Mouse (Mus musculus): ENCODE results near the gene Ddx17. TPM values are rescaled to one million over a fixed set of nuclear protein-coding genes. Genes with fewer than 3 reads are reported as not detected.
A peak's percentile ranks its signal among the peaks of the same experiment; 100 is the strongest.

Ddx17 gene
- total RNA-seq (2014; rRNA removed; ENCODE audit: low replicate concordance) (163 and 223 TPM in 2 replicates), polyA plus RNA-seq (2015; fragmentation: Nextera tagmentation; extraction: Ambion mirVana) (13.7 and 14.9 TPM in 2 replicates)

- H3K9me3 ChIP-seq (replicated peaks; ENCODE audit: control insufficient read depth, low read length) = no peaks in the 10 kb centered on the region
- H3K4me2 ChIP-seq (ENCODE audit: low read depth, low read length) = peak within 1 kb of the TSS; percentile 85
- ATAC-seq (ENCODE audit: insufficient read depth, low read depth) = peak; percentile 96
- H3K4me1 ChIP-seq (ENCODE audit: control insufficient read depth, insufficient read depth) = peaks cover 9% of the 10 kb centered on the region
- H3K27me3 ChIP-seq (ENCODE audit: control insufficient read depth, insufficient read depth, low read length) = no peaks in the 10 kb centered on the region
- DNase-seq (ENCODE audit: low spot score) = peak; percentile 95
- H3K36me3 ChIP-seq (replicated peaks; ENCODE audit: control insufficient read depth, insufficient read depth, low read length) = peaks cover 27% of the 10 kb centered on the region
- H3K4me3 ChIP-seq (ENCODE audit: low read depth, low read length) = peak within 1 kb of the TSS; percentile 84
- TF ChIP-seq CTCF (IDR thresholded peaks at IDR 0.05; ENCODE audit: low read depth) (no peak), EP300 (IDR thresholded peaks at IDR 0.05; ENCODE audit: low read depth) (peak; percentile 97)
- H3K27ac ChIP-seq (ENCODE audit: low read depth) = peak within 1 kb of the TSS; percentile 99
- WGBS = 2% methylated on average over 76 of the region's 84 CpGs
- peak within 1 kb of the TSS; percentile 98 for H3K9ac ChIP-seq (replicated peaks; ENCODE audit: low read depth, low read length)
These were observed at the start of gene Ddx17 for GRCm38 (mm10) chr15:79546410-79547288. Gene Ddx17, minus strand, starts transcription at chr15:79546741.

GRCm38 (mm10) chr15:79581581-79581980, 35.0 kb upstream of the Ddx17 start:
- Histone ChIP-seq H3K27me3 (ENCODE audit: control insufficient read depth, insufficient read depth, low read length) (no peaks in the 10 kb centered on the region), H3K4me1 (ENCODE audit: control insufficient read depth, insufficient read depth) (no peaks in the 10 kb centered on the region), H3K27ac (ENCODE audit: low read depth) (no peak overlapping the region), H3K9me3 (replicated peaks; ENCODE audit: control insufficient read depth, low read length) (no peaks in the 10 kb centered on the region), H3K9ac (replicated peaks; ENCODE audit: low read depth, low read length) (no peak overlapping the region), H3K4me2 (ENCODE audit: low read depth, low read length) (no peak overlapping the region), H3K36me3 (replicated peaks; ENCODE audit: control insufficient read depth, insufficient read depth, low read length) (no peaks in the 10 kb centered on the region), H3K4me3 (ENCODE audit: low read depth, low read length) (no peak overlapping the region)
- ATAC-seq (ENCODE audit: insufficient read depth, low read depth) (no peak), DNase-seq (ENCODE audit: low spot score) (no peak)
- 44% methylated on average over 1 of the region's 1 CpGs for WGBS
- TF ChIP-seq EP300 (IDR thresholded peaks at IDR 0.05; ENCODE audit: low read depth) = no peak
- no peak for TF ChIP-seq CTCF (IDR thresholded peaks at IDR 0.05; ENCODE audit: low read depth)

GRCm38 (mm10) chr15:79577671-79578426, 31.3 kb upstream of the Ddx17 start:
- Histone ChIP-seq H3K27me3 (ENCODE audit: control insufficient read depth, insufficient read depth, low read length) (no peaks in the 10 kb centered on the region), H3K4me2 (ENCODE audit: low read depth, low read length) (no peak overlapping the region), H3K4me3 (ENCODE audit: low read depth, low read length) (no peak overlapping the region), H3K27ac (ENCODE audit: low read depth) (peak overlapping the region; percentile 39; the same call in 1 of the 2 replicates), H3K9ac (replicated peaks; ENCODE audit: low read depth, low read length) (no peak overlapping the region), H3K36me3 (replicated peaks; ENCODE audit: control insufficient read depth, insufficient read depth, low read length) (no peaks in the 10 kb centered on the region), H3K9me3 (replicated peaks; ENCODE audit: control insufficient read depth, low read length) (no peaks in the 10 kb centered on the region), H3K4me1 (ENCODE audit: control insufficient read depth, insufficient read depth) (no peaks in the 10 kb centered on the region)
- no peak for DNase-seq (ENCODE audit: low spot score)
- WGBS = 61% methylated on average over 6 of the region's 6 CpGs
- TF ChIP-seq CTCF (IDR thresholded peaks at IDR 0.05; ENCODE audit: low read depth) (no peak), EP300 (IDR thresholded peaks at IDR 0.05; ENCODE audit: low read depth) (no peak)
- ATAC-seq (ENCODE audit: insufficient read depth, low read depth) = no peak

- no peaks in the 10 kb centered on the region for H3K4me1 ChIP-seq (ENCODE audit: control insufficient read depth, insufficient read depth)
- WGBS = 89% methylated on average over 2 of the region's 2 CpGs
- no peak overlapping the region for H3K9ac ChIP-seq (replicated peaks; ENCODE audit: low read depth, low read length)
- H3K4me3 ChIP-seq (ENCODE audit: low read depth, low read length) = no peak overlapping the region
- H3K4me2 ChIP-seq (ENCODE audit: low read depth, low read length) = no peak overlapping the region
- no peak for TF ChIP-seq EP300 (IDR thresholded peaks at IDR 0.05; ENCODE audit: low read depth)
- TF ChIP-seq CTCF (IDR thresholded peaks at IDR 0.05; ENCODE audit: low read depth) = no peak
- H3K27ac ChIP-seq (ENCODE audit: low read depth) = no peak overlapping the region; the same call in 1 of the 2 replicates
- no peaks in the 10 kb centered on the region for H3K9me3 ChIP-seq (replicated peaks; ENCODE audit: control insufficient read depth, low read length)
- no peaks in the 10 kb centered on the region for H3K27me3 ChIP-seq (ENCODE audit: control insufficient read depth, insufficient read depth, low read length)
- H3K36me3 ChIP-seq (replicated peaks; ENCODE audit: control insufficient read depth, insufficient read depth, low read length) = no peaks in the 10 kb centered on the region
- ATAC-seq (ENCODE audit: insufficient read depth, low read depth) (no peak), DNase-seq (ENCODE audit: low spot score) (no peak)
These were observed 30.4 kb upstream of the Ddx17 start for GRCm38 (mm10) chr15:79576947-79577346.

- H3K36me3 ChIP-seq (replicated peaks; ENCODE audit: control insufficient read depth, insufficient read depth, low read length) = no peaks in the 10 kb centered on the region
- no peaks in the 10 kb centered on the region for H3K4me1 ChIP-seq (ENCODE audit: control insufficient read depth, insufficient read depth)
- no peak overlapping the region for H3K27ac ChIP-seq (ENCODE audit: low read depth)
- no peak overlapping the region for H3K4me2 ChIP-seq (ENCODE audit: low read depth, low read length)
- WGBS = 21% methylated on average over 1 of the region's 1 CpGs
- no peak for TF ChIP-seq EP300 (IDR thresholded peaks at IDR 0.05; ENCODE audit: low read depth)
- TF ChIP-seq CTCF (IDR thresholded peaks at IDR 0.05; ENCODE audit: low read depth) = no peak
- H3K9ac ChIP-seq (replicated peaks; ENCODE audit: low read depth, low read length) = no peak overlapping the region
- H3K27me3 ChIP-seq (ENCODE audit: control insufficient read depth, insufficient read depth, low read length) = no peaks in the 10 kb centered on the region
- DNase-seq (ENCODE audit: low spot score) (no peak), ATAC-seq (ENCODE audit: insufficient read depth, low read depth) (no peak)
- no peaks in the 10 kb centered on the region for H3K9me3 ChIP-seq (replicated peaks; ENCODE audit: control insufficient read depth, low read length)
- H3K4me3 ChIP-seq (ENCODE audit: low read depth, low read length) = no peak overlapping the region
These were observed 29.1 kb upstream of the Ddx17 start for GRCm38 (mm10) chr15:79575543-79576222.

Measured in heart, postnatal 0 days (tissue).